Mouse (Mus musculus): ENCODE results near the gene Saa3. TPM values are rescaled to one million over a fixed set of nuclear protein-coding genes. Genes with fewer than 3 reads are reported as not detected.
"Not testable (repeated sequence)": the region's sequence is repeated elsewhere in the genome, so short reads cannot be mapped to it uniquely, and the experiment has no call there.

The Saa3 gene
- polyA plus RNA-seq, 1 experiment = 6.2 TPM

DNA sequence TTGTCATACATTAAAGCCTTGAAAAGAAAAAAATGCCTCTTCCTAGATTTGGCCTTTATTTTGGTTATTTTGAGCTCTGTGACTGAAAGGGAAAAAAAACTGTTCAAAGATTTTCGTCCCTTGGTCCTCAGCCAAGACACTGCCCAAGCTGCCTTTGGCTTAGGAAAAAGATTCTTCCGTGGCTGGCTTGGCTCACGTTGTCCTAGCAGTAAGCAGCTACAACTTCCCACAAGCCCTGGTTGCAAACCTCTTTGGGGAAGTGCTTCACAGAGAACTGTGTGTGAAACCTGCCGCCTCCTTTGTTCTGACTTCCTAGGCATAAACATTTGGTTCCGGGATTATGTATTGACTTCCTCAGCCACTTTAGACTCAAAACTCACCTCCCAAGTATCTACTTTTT is 1.4 kb upstream of the Saa3 start:
- no peak for TF ChIP-seq CTCF (IDR thresholded peaks at IDR 0.05; ENCODE audit: low read depth, low read length)
- TF ChIP-seq POLR2A (IDR thresholded peaks at IDR 0.05; ENCODE audit: borderline replicate concordance, low read depth, low read length) = no peak
- H3K4me1 ChIP-seq (ENCODE audit: control insufficient read depth, insufficient read depth, low read length) = peaks cover 68% of the 10 kb centered on the region
- H3K4me3 ChIP-seq (ENCODE audit: insufficient read depth, low read length) = no peak overlapping the region
- H3K27ac ChIP-seq (ENCODE audit: insufficient read depth, low read depth, low read length) = peak overlapping the region; percentile 40

DNA sequence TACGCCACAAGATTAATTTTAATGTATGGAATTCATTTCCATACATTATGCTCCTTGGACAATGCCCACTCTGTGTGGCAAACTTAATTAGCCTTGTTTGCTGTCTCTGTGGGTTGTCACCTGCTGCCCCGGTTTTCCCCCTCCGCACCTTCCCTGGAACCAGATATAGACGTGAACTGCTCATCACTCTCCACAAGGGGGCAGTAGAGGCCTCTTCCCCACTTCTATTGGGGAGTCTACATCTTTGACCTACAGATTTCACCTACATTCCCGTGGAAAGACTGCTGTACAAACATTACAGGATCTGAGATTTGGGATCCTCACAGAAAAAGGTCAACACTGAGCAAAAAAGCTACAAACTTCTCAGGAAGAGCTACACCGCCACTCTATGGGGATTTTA is 982 bp downstream of the Saa3 start:
- TF ChIP-seq POLR2A (IDR thresholded peaks at IDR 0.05; ENCODE audit: borderline replicate concordance, low read depth, low read length) (no peak), CTCF (IDR thresholded peaks at IDR 0.05; ENCODE audit: low read depth, low read length) (peak; percentile 59; the same call in 1 of the 2 replicates)
- H3K4me3 ChIP-seq (ENCODE audit: insufficient read depth, low read length) = peak overlapping the region; percentile 30
- H3K4me1 ChIP-seq (ENCODE audit: control insufficient read depth, insufficient read depth, low read length) = peaks cover 56% of the 10 kb centered on the region
- H3K27ac ChIP-seq (ENCODE audit: insufficient read depth, low read depth, low read length) = no peak overlapping the region

DNA sequence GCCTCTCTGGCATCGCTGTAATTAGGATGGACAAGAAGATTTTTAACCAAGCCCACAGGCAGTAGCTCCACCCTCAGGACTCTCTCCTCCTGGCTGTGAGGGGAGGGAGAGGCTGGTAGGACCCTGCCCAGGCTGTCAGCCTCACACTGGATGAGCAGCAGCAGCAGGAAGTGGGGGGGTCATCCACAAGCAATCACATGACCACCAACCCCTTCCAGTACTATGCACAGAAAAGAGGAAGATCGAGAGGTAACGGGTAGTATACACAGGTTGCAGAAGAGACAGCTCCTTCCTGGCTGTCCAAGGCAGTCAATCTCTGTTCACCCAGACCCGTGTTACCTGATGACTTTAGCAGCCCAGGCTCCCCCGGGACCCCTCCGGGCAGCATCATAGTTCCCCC is 3.2 kb downstream of the Saa3 start:
- peak overlapping the region; percentile 25 for H3K27ac ChIP-seq (ENCODE audit: insufficient read depth, low read depth, low read length)
- TF ChIP-seq CTCF (IDR thresholded peaks at IDR 0.05; ENCODE audit: low read depth, low read length) (no peak), POLR2A (IDR thresholded peaks at IDR 0.05; ENCODE audit: borderline replicate concordance, low read depth, low read length) (no peak)
- H3K4me1 ChIP-seq (ENCODE audit: control insufficient read depth, insufficient read depth, low read length) = peaks cover 44% of the 10 kb centered on the region
- H3K4me3 ChIP-seq (ENCODE audit: insufficient read depth, low read length) = no peak overlapping the region

DNA sequence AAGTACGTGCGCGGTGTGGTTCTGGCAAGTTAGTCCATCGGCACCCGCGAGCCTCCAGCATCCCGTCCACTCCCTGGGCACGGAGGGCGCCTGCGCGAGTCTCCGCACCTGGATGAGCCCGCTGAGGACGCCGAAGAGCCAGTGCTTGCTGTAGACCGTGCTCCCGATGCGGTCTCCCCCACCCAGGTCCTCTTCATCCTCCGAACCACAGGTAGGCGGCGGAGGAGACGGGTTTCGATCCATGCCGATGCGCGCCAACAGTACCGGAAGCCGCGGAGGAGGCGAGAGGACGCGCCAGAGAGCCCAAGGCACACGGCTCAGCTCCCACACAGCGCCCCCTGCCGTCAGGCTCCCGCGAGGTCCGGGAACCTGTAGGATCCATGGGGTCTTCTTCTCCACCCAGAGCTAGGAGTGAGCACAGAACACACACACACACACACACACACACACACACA is 5.1 kb downstream of the Saa3 start, which contains the start of gene Saal1:
Gene Saal1, minus strand, starts transcription at position 291 of the 455 bp plus-strand sequence.
- TF ChIP-seq CTCF (IDR thresholded peaks at IDR 0.05; ENCODE audit: low read depth, low read length) = peak; percentile 76
- no peak for TF ChIP-seq POLR2A (IDR thresholded peaks at IDR 0.05; ENCODE audit: borderline replicate concordance, low read depth, low read length)
- Histone ChIP-seq H3K27ac (ENCODE audit: insufficient read depth, low read depth, low read length) (peak within 1 kb of the TSS; percentile 17; the same call in 1 of the 2 replicates), H3K4me1 (ENCODE audit: control insufficient read depth, insufficient read depth, low read length) (peaks cover 30% of the 10 kb centered on the region), H3K4me3 (ENCODE audit: insufficient read depth, low read length) (peak within 1 kb of the TSS; percentile 94)

DNA sequence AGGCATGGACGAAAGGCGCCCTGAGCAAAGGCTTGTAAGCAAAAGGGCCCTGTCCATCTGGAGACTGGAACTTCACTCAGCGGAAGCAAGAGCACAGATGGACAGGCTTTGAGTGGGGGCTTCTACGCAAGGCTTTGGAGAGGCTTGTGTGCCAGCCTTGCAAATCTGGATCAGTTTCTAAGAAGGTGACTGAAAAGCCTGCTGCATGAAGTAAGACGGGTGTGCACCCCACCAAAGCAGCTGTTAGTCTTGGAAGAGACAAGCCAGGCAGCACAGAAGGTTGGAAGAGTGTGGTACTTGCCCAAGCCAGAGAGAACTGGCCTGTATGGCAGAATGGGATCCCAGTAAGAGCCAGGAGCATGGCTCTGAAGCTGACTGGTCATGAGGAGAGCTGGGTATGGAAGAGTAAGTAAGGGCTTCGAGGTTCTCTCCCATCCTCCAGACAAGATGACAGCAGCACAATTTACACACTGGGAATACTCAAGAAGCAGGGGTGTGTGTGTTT is 14.9 kb downstream of the Saa3 start:
- Histone ChIP-seq H3K27ac (ENCODE audit: insufficient read depth, low read depth, low read length) (no peak overlapping the region), H3K4me1 (ENCODE audit: control insufficient read depth, insufficient read depth, low read length) (peaks cover 3% of the 10 kb centered on the region; the same call in 1 of the 2 replicates), H3K4me3 (ENCODE audit: insufficient read depth, low read length) (no peak overlapping the region)
- TF ChIP-seq CTCF (IDR thresholded peaks at IDR 0.05; ENCODE audit: low read depth, low read length) (no peak), POLR2A (IDR thresholded peaks at IDR 0.05; ENCODE audit: borderline replicate concordance, low read depth, low read length) (no peak)

DNA sequence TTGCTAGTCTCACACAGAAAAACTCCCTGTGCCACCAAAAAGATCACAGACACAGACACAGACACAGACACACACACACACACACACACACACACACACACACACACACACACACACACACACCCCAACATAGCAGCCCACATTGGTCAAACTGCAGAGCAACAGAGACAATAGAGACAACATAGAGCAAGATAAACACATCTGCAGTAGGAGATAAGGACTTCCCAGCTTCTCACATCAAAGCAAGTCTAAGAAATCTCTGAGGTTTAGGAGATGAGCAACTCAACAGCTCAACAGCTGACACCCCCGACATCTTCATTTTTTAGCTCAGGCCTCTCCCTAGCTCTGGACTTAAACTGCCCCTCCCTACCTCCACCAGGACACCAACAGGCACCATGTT is 18.7 kb downstream of the Saa3 start:
- Histone ChIP-seq H3K27ac (ENCODE audit: insufficient read depth, low read depth, low read length) (no peak overlapping the region), H3K4me3 (ENCODE audit: insufficient read depth, low read length) (no peak overlapping the region), H3K4me1 (ENCODE audit: control insufficient read depth, insufficient read depth, low read length) (no peaks in the 10 kb centered on the region)
- TF ChIP-seq CTCF (IDR thresholded peaks at IDR 0.05; ENCODE audit: low read depth, low read length) = no peak
- TF ChIP-seq POLR2A (IDR thresholded peaks at IDR 0.05; ENCODE audit: borderline replicate concordance, low read depth, low read length) = no peak

DNA sequence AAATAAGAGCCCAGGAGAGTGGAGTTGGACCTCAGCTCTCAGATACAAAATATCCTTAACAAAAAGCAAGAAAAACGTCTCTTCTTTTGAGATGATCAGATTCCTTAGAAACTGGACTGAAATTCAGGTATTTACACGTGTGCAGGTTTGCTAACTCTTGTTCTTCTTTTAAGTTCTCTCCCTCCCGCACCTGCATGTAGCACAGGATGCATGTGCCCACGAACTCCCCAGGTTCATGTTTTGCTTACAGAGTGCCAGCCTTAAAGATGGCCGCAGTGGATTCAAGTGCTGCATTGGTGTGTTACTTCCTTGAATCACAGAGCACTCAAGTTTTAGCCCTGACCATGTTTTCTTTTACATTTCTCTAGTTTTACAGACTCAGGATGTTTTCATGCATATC is 28.7 kb downstream of the Saa3 start:
- no peak overlapping the region for H3K4me3 ChIP-seq (ENCODE audit: insufficient read depth, low read length)
- H3K4me1 ChIP-seq (ENCODE audit: control insufficient read depth, insufficient read depth, low read length) = 0 out of 2 replicates have a peak, but pooled peaks cover 3% of the 10 kb centered on the region
- no peak overlapping the region for H3K27ac ChIP-seq (ENCODE audit: insufficient read depth, low read depth, low read length)
- TF ChIP-seq CTCF (IDR thresholded peaks at IDR 0.05; ENCODE audit: low read depth, low read length) (no peak), POLR2A (IDR thresholded peaks at IDR 0.05; ENCODE audit: borderline replicate concordance, low read depth, low read length) (no peak)

DNA sequence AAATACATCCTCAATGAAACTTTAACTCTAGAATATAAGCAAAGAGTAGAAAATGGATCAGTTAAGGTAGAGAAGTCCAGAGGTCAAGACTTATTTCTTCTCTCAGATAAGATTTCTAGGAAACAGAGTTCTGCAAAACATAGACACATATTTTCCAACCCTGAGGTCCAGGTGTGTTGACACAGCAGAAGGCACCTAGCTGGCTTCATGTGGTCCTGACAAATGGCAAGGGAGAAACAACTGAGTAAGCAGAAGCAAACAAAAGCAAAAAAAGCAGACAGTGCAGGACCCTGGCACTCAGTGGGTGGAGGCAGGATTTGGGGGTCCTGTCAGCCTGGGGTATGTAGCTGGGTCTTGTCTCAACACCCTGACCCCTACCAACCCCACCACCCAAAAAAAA is 34.8 kb downstream of the Saa3 start:
- Histone ChIP-seq H3K4me3 (ENCODE audit: insufficient read depth, low read length) (no peak overlapping the region), H3K4me1 (ENCODE audit: control insufficient read depth, insufficient read depth, low read length) (no peaks in the 10 kb centered on the region), H3K27ac (ENCODE audit: insufficient read depth, low read depth, low read length) (no peak overlapping the region)
- no peak for TF ChIP-seq CTCF (IDR thresholded peaks at IDR 0.05; ENCODE audit: low read depth, low read length)
- no peak for TF ChIP-seq POLR2A (IDR thresholded peaks at IDR 0.05; ENCODE audit: borderline replicate concordance, low read depth, low read length)

DNA sequence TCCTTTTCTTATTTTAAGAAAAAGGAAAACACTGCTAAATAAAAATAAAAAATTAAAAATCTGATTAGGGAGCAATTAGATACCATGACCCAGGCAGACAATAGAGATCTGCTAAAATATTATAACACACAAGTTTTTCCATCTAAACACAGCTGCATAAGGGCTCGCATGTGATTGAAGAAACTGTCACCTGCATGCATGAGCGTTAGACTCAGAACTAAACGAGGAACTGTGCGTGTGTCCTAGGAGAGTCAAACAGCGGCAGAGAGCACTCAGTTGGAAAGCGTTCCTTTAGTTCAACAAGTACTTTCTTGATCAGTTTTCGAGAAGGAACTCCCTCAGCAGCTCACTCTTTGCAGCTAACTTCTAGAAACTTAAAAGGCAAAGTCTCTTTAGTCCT is 36.5 kb downstream of the Saa3 start:
- H3K4me3 ChIP-seq (ENCODE audit: insufficient read depth, low read length); H3K4me1 ChIP-seq (ENCODE audit: control insufficient read depth, insufficient read depth, low read length); H3K27ac ChIP-seq (ENCODE audit: insufficient read depth, low read depth, low read length): not testable (repeated sequence)

DNA sequence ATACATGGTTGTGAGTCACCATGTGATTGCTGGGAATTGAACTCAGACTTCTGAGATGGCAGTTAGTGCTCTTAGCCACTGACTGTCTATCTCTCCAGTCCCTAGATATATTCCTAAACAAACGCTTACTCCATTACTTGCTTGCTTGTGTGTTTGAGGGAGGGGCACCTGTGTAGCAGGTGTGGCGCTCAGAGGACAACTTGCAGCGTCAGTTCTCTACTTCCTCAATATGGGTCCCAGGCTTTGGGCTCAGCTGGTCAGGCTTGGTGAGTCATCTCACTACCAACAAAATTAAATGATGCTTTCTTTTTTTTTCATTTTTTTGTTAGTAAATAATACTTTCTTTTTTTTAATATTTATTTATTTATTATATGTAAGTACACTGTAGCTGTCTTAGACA is 37.1 kb downstream of the Saa3 start:
- Histone ChIP-seq H3K4me1 (ENCODE audit: control insufficient read depth, insufficient read depth, low read length) (no peaks in the 10 kb centered on the region), H3K4me3 (ENCODE audit: insufficient read depth, low read length) (no peak overlapping the region), H3K27ac (ENCODE audit: insufficient read depth, low read depth, low read length) (no peak overlapping the region)
- TF ChIP-seq CTCF (IDR thresholded peaks at IDR 0.05; ENCODE audit: low read depth, low read length) (no peak), POLR2A (IDR thresholded peaks at IDR 0.05; ENCODE audit: borderline replicate concordance, low read depth, low read length) (no peak)

Measured in bone marrow macrophage, adult 2 months (primary cell).